In the genomic region with DNA sequence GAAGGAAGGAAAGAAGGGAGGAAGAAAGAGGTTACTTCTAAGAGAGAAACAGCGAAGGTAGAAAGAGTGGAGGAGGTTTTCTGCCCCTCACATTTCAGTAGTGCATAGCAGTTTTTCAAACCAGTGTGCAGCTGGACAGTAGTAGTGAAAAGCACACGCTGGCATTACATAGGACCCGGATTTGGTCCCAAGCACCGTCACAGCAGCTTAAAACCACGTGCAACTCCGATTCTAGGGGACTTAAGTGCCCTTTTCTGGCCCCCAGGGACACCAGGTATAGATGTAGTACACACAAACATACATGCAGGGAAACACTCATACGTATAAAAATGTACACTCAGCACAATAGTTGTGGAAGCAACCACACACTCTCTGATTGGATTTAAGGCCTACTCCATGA, we compare ENCODE assay signal across 32 mouse cellular contexts.
"Had no signal": no experiment of that assay in that cellular context is flagged by ENCODE, and none has a peak within 500 bp of the region (broad histone marks: within the 10 kb centered on the region; RNA-seq: fewer than 3 reads in every experiment).

No protein-coding gene starts in this region.

- H3K4me3 ChIP-seq: limb, embryonic 10.5 days; limb, embryonic 12.5 days; limb, embryonic 13.5 days; limb, embryonic 15.5 days; liver, embryonic 12.5 days; liver, embryonic 13.5 days; liver, embryonic 15.5 days; lung, embryonic 15.5 days; megakaryocyte, embryonic 14.5 days; midbrain, embryonic 10.5 days; midbrain, embryonic 12.5 days; midbrain, embryonic 13.5 days; midbrain, embryonic 15.5 days; myocyte; neural tube, embryonic 12.5 days; neural tube, embryonic 13.5 days had no signal

- H3K9me3 ChIP-seq: limb, embryonic 10.5 days; limb, embryonic 12.5 days; limb, embryonic 13.5 days; limb, embryonic 15.5 days; liver, embryonic 12.5 days; liver, embryonic 13.5 days; liver, embryonic 15.5 days; lung, embryonic 15.5 days; megakaryocyte, embryonic 14.5 days; midbrain, embryonic 10.5 days; midbrain, embryonic 12.5 days; midbrain, embryonic 13.5 days; midbrain, embryonic 15.5 days; neural tube, embryonic 12.5 days; neural tube, embryonic 13.5 days had no signal

- H3K9ac ChIP-seq: limb, embryonic 12.5 days; limb, embryonic 13.5 days; limb, embryonic 15.5 days; liver, embryonic 12.5 days; liver, embryonic 13.5 days; liver, embryonic 14.5 days; liver, embryonic 15.5 days; liver, postnatal 0 days; lung, embryonic 14.5 days; lung, embryonic 15.5 days; midbrain, embryonic 12.5 days; midbrain, embryonic 13.5 days; midbrain, embryonic 15.5 days; neural tube, embryonic 12.5 days; neural tube, embryonic 13.5 days had no signal

- H3K36me3 ChIP-seq: liver, embryonic 12.5 days; liver, embryonic 13.5 days; liver, embryonic 15.5 days; lung, embryonic 15.5 days; midbrain, embryonic 10.5 days; midbrain, embryonic 12.5 days; midbrain, embryonic 13.5 days; midbrain, embryonic 15.5 days; neural tube, embryonic 12.5 days; neural tube, embryonic 13.5 days had no signal

- DNase-seq: left cerebral cortex, postnatal 4 days; liver; liver, embryonic 13.5 days; liver, postnatal 0 days; lung, adult 18-20 months; lung, adult 2 months; lung, embryonic 14.5 days; lung, postnatal 10 days; lung, postnatal 14 days; lung, postnatal 36 days; lung, postnatal 4 days; midbrain, embryonic 14.5 days had no signal

- H3K4me2 ChIP-seq: limb, embryonic 12.5 days; limb, embryonic 13.5 days; limb, embryonic 15.5 days; liver, embryonic 11.5 days; liver, embryonic 12.5 days; liver, embryonic 13.5 days; liver, embryonic 15.5 days; lung, embryonic 14.5 days; lung, embryonic 15.5 days; midbrain, embryonic 12.5 days; midbrain, embryonic 13.5 days; midbrain, embryonic 15.5 days; neural tube, embryonic 12.5 days; neural tube, embryonic 13.5 days had no signal

- H3K4me1 ChIP-seq: liver, embryonic 15.5 days; midbrain, embryonic 12.5 days; midbrain, embryonic 15.5 days; neural tube, embryonic 12.5 days; neural tube, embryonic 13.5 days had no signal

- H3K27ac ChIP-seq: limb, embryonic 10.5 days; limb, embryonic 12.5 days; limb, embryonic 13.5 days; limb, embryonic 15.5 days; liver, embryonic 12.5 days; liver, embryonic 13.5 days; liver, embryonic 14.5 days; liver, embryonic 15.5 days; lung, embryonic 15.5 days; macrophage; midbrain, embryonic 10.5 days; midbrain, embryonic 12.5 days; midbrain, embryonic 13.5 days; midbrain, embryonic 15.5 days; neural tube, embryonic 12.5 days; neural tube, embryonic 13.5 days had no signal

- ATAC-seq: liver, embryonic 12.5 days; liver, postnatal 0 days; lung, postnatal 0 days; midbrain, embryonic 13.5 days; midbrain, embryonic 15.5 days; midbrain, embryonic 16.5 days had no signal

- H3K27me3 ChIP-seq: limb, embryonic 12.5 days; limb, embryonic 13.5 days; limb, embryonic 15.5 days; liver, embryonic 12.5 days; liver, embryonic 13.5 days; liver, embryonic 15.5 days; lung, embryonic 15.5 days; megakaryocyte, embryonic 14.5 days; midbrain, embryonic 12.5 days; midbrain, embryonic 15.5 days; neural tube, embryonic 12.5 days; neural tube, embryonic 13.5 days had no signal
